Mouse (Mus musculus): Measurements from ENCODE around the gene Gm13305. TPM values are rescaled to one million over a fixed set of nuclear protein-coding genes. Genes with fewer than 3 reads are reported as not detected.

Gm13305 gene
- 0.59 TPM in 1 of 2 replicates, not detected in the other for polyA plus RNA-seq (2015; fragmentation: Nextera tagmentation; extraction: Ambion mirVana)

DNA sequence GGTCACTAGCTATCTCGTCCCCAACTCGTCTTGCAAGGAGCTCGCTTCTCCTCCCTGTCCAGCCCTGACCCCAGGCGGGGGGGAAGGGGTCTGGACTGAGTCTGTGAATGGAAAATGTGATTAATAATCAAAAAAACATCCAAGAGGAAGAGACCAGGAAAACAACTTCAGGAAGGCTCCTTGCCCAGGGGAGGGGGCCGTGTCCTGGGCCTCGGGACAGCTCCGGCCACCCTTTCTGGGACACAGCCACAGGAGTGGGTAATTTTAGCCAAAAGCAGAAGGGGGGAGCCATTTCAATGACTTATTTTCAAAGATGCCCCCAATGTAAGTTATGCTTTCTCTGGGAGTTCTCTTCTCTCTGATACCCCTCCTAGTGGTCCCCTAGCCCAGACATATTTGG lies at the start of gene Gm13305:
Gene Gm13305 (minus strand): TSS at position 101 of the 400 bp plus-strand sequence.

DNA sequence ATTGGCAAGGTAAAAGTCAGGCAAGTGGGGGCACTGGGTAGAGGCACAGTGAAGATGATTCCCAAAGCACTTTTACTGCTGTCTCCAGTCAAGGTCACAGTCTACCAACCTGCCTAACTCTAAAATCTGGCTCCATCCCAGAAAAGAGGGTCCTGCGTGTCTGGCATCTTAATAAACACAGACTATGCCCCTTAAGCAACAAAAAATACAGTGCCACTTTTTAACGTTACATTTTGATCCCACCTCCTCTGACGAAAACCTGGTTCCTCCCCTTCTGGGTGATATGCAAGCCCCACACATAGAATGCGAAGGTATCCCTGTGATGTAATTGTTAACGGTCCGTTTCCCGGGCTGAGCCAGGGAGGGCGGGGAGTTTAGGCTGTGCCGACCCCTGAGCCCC lies 15.3 kb downstream of the Gm13305 start, which contains the start of gene Gm13306:
Gene Gm13306 (plus strand): TSS at position 301 of the 400 bp plus-strand sequence.

DNA sequence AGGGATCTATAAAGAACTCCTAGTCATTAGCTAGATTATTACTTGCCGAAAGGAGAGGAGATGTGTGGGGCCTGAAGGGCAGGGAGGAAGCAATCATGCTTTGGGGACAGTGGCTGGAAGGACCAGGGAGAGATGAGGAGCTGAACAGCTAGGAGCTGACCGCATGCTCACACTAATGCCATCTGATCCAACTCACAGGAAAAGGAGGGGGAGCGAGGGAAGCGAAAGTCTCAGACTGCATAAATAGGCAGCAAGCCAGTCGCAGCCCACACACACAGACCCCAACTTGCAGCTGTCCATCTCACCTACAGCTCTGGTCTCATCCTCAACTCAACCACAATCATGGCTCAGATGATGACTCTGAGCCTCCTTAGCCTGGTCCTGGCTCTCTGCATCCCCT lies 53.9 kb downstream of the Gm13305 start, which contains the start of gene Gm13304:
Gene Gm13304 (plus strand): TSS at position 301 of the 400 bp plus-strand sequence.

Other genes with a start within 250 kb of the Gm13305 start
- 4.6 and 13.9 TPM in 2 replicates for gene Gm20878, start 227.0 kb downstream of the Gm13305 start, polyA plus RNA-seq (2015; fragmentation: Nextera tagmentation; extraction: Ambion mirVana)
- gene Fam205a4, start 202.5 kb downstream of the Gm13305 start, polyA plus RNA-seq (2015; fragmentation: Nextera tagmentation; extraction: Ambion mirVana) = 0.37 and 0.43 TPM in 2 replicates
- gene Gm21093, start 133.9 kb downstream of the Gm13305 start, polyA plus RNA-seq (2015; fragmentation: Nextera tagmentation; extraction: Ambion mirVana) = 0.08 and 0.09 TPM in 2 replicates
- gene Gm3893, start 77.4 kb downstream of the Gm13305 start, polyA plus RNA-seq (2015; fragmentation: Nextera tagmentation; extraction: Ambion mirVana) = not detected in 2 replicates
- not detected in 2 replicates for gene Gm13304, start 53.8 kb downstream of the Gm13305 start, polyA plus RNA-seq (2015; fragmentation: Nextera tagmentation; extraction: Ambion mirVana)
- 7.8 and 16.9 TPM in 2 replicates for gene Gm13306, start 15.2 kb downstream of the Gm13305 start, polyA plus RNA-seq (2015; fragmentation: Nextera tagmentation; extraction: Ambion mirVana)
- not detected in 2 replicates for gene Gm10600, start 72.0 kb upstream of the Gm13305 start, polyA plus RNA-seq (2015; fragmentation: Nextera tagmentation; extraction: Ambion mirVana)
- not detected in 2 replicates for gene Ccl21b, start 87.2 kb upstream of the Gm13305 start, polyA plus RNA-seq (2015; fragmentation: Nextera tagmentation; extraction: Ambion mirVana)
- gene Gm21953, start 125.7 kb upstream of the Gm13305 start, polyA plus RNA-seq (2015; fragmentation: Nextera tagmentation; extraction: Ambion mirVana) = 1.4 TPM in 2 replicates
- not detected in 2 replicates for gene Fam205a3, start 149.7 kb upstream of the Gm13305 start, polyA plus RNA-seq (2015; fragmentation: Nextera tagmentation; extraction: Ambion mirVana)